Mouse (Mus musculus): ENCODE data around the gene Sema3b. TPM values are rescaled to one million over a fixed set of nuclear protein-coding genes. Genes with fewer than 3 reads are reported as not detected.

The Sema3b gene
- total RNA-seq, 2 experiments from 2014 or later = 16.2 to 18.8 TPM

Other genes starting within 250 kb of the Sema3b start
- gene Cacna2d2, start 209.6 kb downstream of the Sema3b start, total RNA-seq (2021) = 10 to 100 TPM; 21.2 to 23.1 TPM
- gene Tmem115, start 75.3 kb downstream of the Sema3b start, total RNA-seq (2021) = 10 to 100 TPM; 22.1 to 22.8 TPM
- 1 to 10 TPM; 6.6 to 7.2 TPM for gene Cyb561d2, start 67.0 kb downstream of the Sema3b start, total RNA-seq (2021)
- 10 to 100 TPM; 12.0 TPM for gene Nprl2, start 67.0 kb downstream of the Sema3b start, total RNA-seq (2021)
- gene Zmynd10, start 61.9 kb downstream of the Sema3b start, total RNA-seq (2021) = under 1 TPM; 0.26 to 0.32 TPM
- 10 to 100 TPM; 38.8 to 39.4 TPM for gene Rassf1, start 57.7 kb downstream of the Sema3b start, total RNA-seq (2021)
- 10 to 100 TPM; 22.3 to 24.0 TPM for gene Tusc2, start 46.0 kb downstream of the Sema3b start, total RNA-seq (2021)
- gene Hyal2, start 41.3 kb downstream of the Sema3b start, total RNA-seq (2021) = 10 to 100 TPM; 43.4 to 49.7 TPM
- gene Hyal1, start 32.3 kb downstream of the Sema3b start, total RNA-seq (2021) = 1 to 10 TPM; 3.4 to 4.7 TPM
- 10 to 100 TPM; 12.2 to 12.4 TPM for gene Naa80, start 30.3 kb downstream of the Sema3b start, total RNA-seq (2021)
- 1 to 10 TPM in 1 of 2 experiments, under 1 TPM in 1; 0.74 to 1.1 TPM for gene Hyal3, start 28.4 kb downstream of the Sema3b start, total RNA-seq (2021)
- gene Ifrd2, start 21.6 kb downstream of the Sema3b start, total RNA-seq (2021) = 10 to 100 TPM; 41.6 to 44.4 TPM
- 100 to 1,000 TPM; 462 to 469 TPM for gene Gnai2, start 26.1 kb upstream of the Sema3b start, total RNA-seq (2021)
- 1 to 10 TPM; 8.0 to 8.1 TPM for gene Slc38a3, start 60.3 kb upstream of the Sema3b start, total RNA-seq (2021)
- not detected for gene Gnat1, start 70.5 kb upstream of the Sema3b start, total RNA-seq (2021)
- gene Sema3f, start 101.2 kb upstream of the Sema3b start, total RNA-seq (2021) = 10 to 100 TPM; 18.7 to 20.9 TPM
- gene Rbm5, start 161.8 kb upstream of the Sema3b start, total RNA-seq (2021) = 10 to 100 TPM; 65.4 to 73.1 TPM

Data from heart, postnatal 4 days (tissue).